Mouse (Mus musculus) liver, postnatal 0 days (tissue): ENCODE measurements around the gene Hnf1a.

Experiments used
- CTCF ChIP-seq: sonication (generic); IDR thresholded peaks from 2 replicates; pipeline ENCODE4 v1.5.1; 2016; ENCODE audit warnings: antibody characterized with exemption, low read depth
- EP300 ChIP-seq: IDR thresholded peaks from 2 replicates; pipeline ENCODE4 v1.6.1; 2016; ENCODE audit warnings: antibody characterized with exemption, low read depth, mild to moderate bottlenecking

GRCm38 (mm10) chr5:114969609-114970215 lies 1.2 kb downstream of the Hnf1a start:
- TF ChIP-seq EP300 (no peak), CTCF (no peak)
